Mouse (Mus musculus): ENCODE measurements at regions not wholly inside any gene's neighbourhood (a gene's known extent, or its start where the extent isn't known, plus 50 kb on each side); places are given as distances from the start of the nearest gene placed in this dataset.

- H3K27me3 ChIP-seq (ENCODE audit: low read depth, poor library complexity, severe bottlenecking): no peaks in the 10 kb centered on the region
- DNase-seq (ENCODE audit: low spot score): no peak
- WGBS: 57% methylated on average over 5 of the region's 5 CpGs
- no peaks in the 10 kb centered on the region for H3K36me3 ChIP-seq
- H3K4me3 ChIP-seq: no peak overlapping the region
- H3K27ac ChIP-seq: no peak overlapping the region
- no peaks in the 10 kb centered on the region for H3K9me3 ChIP-seq (replicated peaks)
- H3K4me1 ChIP-seq: peaks cover 50% of the 10 kb centered on the region
These were observed 222.3 kb upstream of the Jarid2 start for GRCm38 (mm10) chr13:44506975-44507374.

GRCm38 (mm10) chr13:44509526-44510159, 219.6 kb upstream of the Jarid2 start:
- DNase-seq (ENCODE audit: low spot score): peak; percentile 47
- Histone ChIP-seq H3K27ac (peak overlapping the region; percentile 61; the same call in 1 of the 2 replicates), H3K4me1 (peaks cover 34% of the 10 kb centered on the region), H3K27me3 (ENCODE audit: low read depth, poor library complexity, severe bottlenecking) (no peaks in the 10 kb centered on the region), H3K4me3 (no peak overlapping the region), H3K9me3 (replicated peaks) (no peaks in the 10 kb centered on the region), H3K36me3 (no peaks in the 10 kb centered on the region)
- WGBS: 11% methylated on average over 11 of the region's 11 CpGs

GRCm38 (mm10) chr13:44513378-44514285, 215.6 kb upstream of the Jarid2 start:
- H3K27me3 ChIP-seq (ENCODE audit: low read depth, poor library complexity, severe bottlenecking): no peaks in the 10 kb centered on the region
- WGBS: 70% methylated on average over 13 of the region's 13 CpGs
- no peaks in the 10 kb centered on the region for H3K9me3 ChIP-seq (replicated peaks)
- DNase-seq (ENCODE audit: low spot score): no peak
- H3K4me3 ChIP-seq: no peak overlapping the region
- H3K36me3 ChIP-seq: no peaks in the 10 kb centered on the region
- peaks cover 28% of the 10 kb centered on the region for H3K4me1 ChIP-seq
- no peak overlapping the region for H3K27ac ChIP-seq

GRCm38 (mm10) chr13:44514636-44515158, 214.6 kb upstream of the Jarid2 start:
- Histone ChIP-seq H3K4me3 (no peak overlapping the region), H3K27ac (no peak overlapping the region), H3K9me3 (replicated peaks) (no peaks in the 10 kb centered on the region), H3K4me1 (peaks cover 24% of the 10 kb centered on the region), H3K27me3 (ENCODE audit: low read depth, poor library complexity, severe bottlenecking) (no peaks in the 10 kb centered on the region), H3K36me3 (no peaks in the 10 kb centered on the region)
- WGBS: 83% methylated on average over 5 of the region's 5 CpGs
- no peak for DNase-seq (ENCODE audit: low spot score)

GRCm38 (mm10) chr13:44516863-44517262, 212.4 kb upstream of the Jarid2 start:
- no peaks in the 10 kb centered on the region for H3K27me3 ChIP-seq (ENCODE audit: low read depth, poor library complexity, severe bottlenecking)
- no peaks in the 10 kb centered on the region for H3K9me3 ChIP-seq (replicated peaks)
- peaks cover 17% of the 10 kb centered on the region for H3K4me1 ChIP-seq
- H3K36me3 ChIP-seq: no peaks in the 10 kb centered on the region
- H3K27ac ChIP-seq: no peak overlapping the region
- H3K4me3 ChIP-seq: no peak overlapping the region
- 53% methylated on average over 4 of the region's 4 CpGs for WGBS
- DNase-seq (ENCODE audit: low spot score): no peak

- Histone ChIP-seq H3K36me3 (no peaks in the 10 kb centered on the region), H3K27me3 (ENCODE audit: low read depth, poor library complexity, severe bottlenecking) (no peaks in the 10 kb centered on the region), H3K27ac (no peak overlapping the region), H3K9me3 (replicated peaks) (no peaks in the 10 kb centered on the region), H3K4me3 (no peak overlapping the region), H3K4me1 (peaks cover 17% of the 10 kb centered on the region)
- no peak for DNase-seq (ENCODE audit: low spot score)
- 92% methylated on average over 9 of the region's 9 CpGs for whole genome bisulfite sequencing
These were observed 212.0 kb upstream of the Jarid2 start for GRCm38 (mm10) chr13:44517312-44517711.

- no peak for DNase-seq (ENCODE audit: low spot score)
- H3K4me1 ChIP-seq: peaks cover 17% of the 10 kb centered on the region
- no peaks in the 10 kb centered on the region for H3K27me3 ChIP-seq (ENCODE audit: low read depth, poor library complexity, severe bottlenecking)
- no peak overlapping the region for H3K4me3 ChIP-seq
- 98% methylated on average over 4 of the region's 4 CpGs for WGBS
- H3K36me3 ChIP-seq: no peaks in the 10 kb centered on the region
- no peak overlapping the region for H3K27ac ChIP-seq
- no peaks in the 10 kb centered on the region for H3K9me3 ChIP-seq (replicated peaks)
These were observed 211.1 kb upstream of the Jarid2 start for GRCm38 (mm10) chr13:44518215-44518614.

- H3K27me3 ChIP-seq (ENCODE audit: low read depth, poor library complexity, severe bottlenecking): no peaks in the 10 kb centered on the region
- 67% methylated on average over 4 of the region's 4 CpGs for WGBS
- no peaks in the 10 kb centered on the region for H3K9me3 ChIP-seq (replicated peaks)
- no peak overlapping the region for H3K4me3 ChIP-seq
- no peaks in the 10 kb centered on the region for H3K4me1 ChIP-seq
- no peaks in the 10 kb centered on the region for H3K36me3 ChIP-seq
- DNase-seq (ENCODE audit: low spot score): no peak
- H3K27ac ChIP-seq: no peak overlapping the region
These were observed 205.8 kb upstream of the Jarid2 start for GRCm38 (mm10) chr13:44523516-44523915.

- DNase-seq (ENCODE audit: low spot score): no peak
- Histone ChIP-seq H3K9me3 (replicated peaks) (no peaks in the 10 kb centered on the region), H3K4me3 (no peak overlapping the region), H3K36me3 (no peaks in the 10 kb centered on the region), H3K4me1 (peaks cover 9% of the 10 kb centered on the region), H3K27me3 (ENCODE audit: low read depth, poor library complexity, severe bottlenecking) (no peaks in the 10 kb centered on the region), H3K27ac (peak overlapping the region; percentile 12; the same call in 1 of the 2 replicates)
- 80% methylated on average over 9 of the region's 9 CpGs for WGBS
These were observed 198.3 kb upstream of the Jarid2 start for GRCm38 (mm10) chr13:44530867-44531564.

- 62% methylated on average over 11 of the region's 11 CpGs for WGBS
- Histone ChIP-seq H3K27ac (no peak overlapping the region), H3K4me1 (peaks cover 9% of the 10 kb centered on the region), H3K36me3 (no peaks in the 10 kb centered on the region), H3K27me3 (ENCODE audit: low read depth, poor library complexity, severe bottlenecking) (no peaks in the 10 kb centered on the region), H3K4me3 (no peak overlapping the region), H3K9me3 (replicated peaks) (no peaks in the 10 kb centered on the region)
- no peak for DNase-seq (ENCODE audit: low spot score)
These were observed 196.6 kb upstream of the Jarid2 start for GRCm38 (mm10) chr13:44532631-44533180.

GRCm38 (mm10) chr13:44534575-44535080, 194.6 kb upstream of the Jarid2 start:
- WGBS: 91% methylated on average over 6 of the region's 6 CpGs
- DNase-seq (ENCODE audit: low spot score): no peak
- no peaks in the 10 kb centered on the region for H3K36me3 ChIP-seq
- no peaks in the 10 kb centered on the region for H3K27me3 ChIP-seq (ENCODE audit: low read depth, poor library complexity, severe bottlenecking)
- no peaks in the 10 kb centered on the region for H3K9me3 ChIP-seq (replicated peaks)
- H3K27ac ChIP-seq: no peak overlapping the region
- H3K4me1 ChIP-seq: peaks cover 9% of the 10 kb centered on the region
- no peak overlapping the region for H3K4me3 ChIP-seq

GRCm38 (mm10) chr13:44535441-44535840, 193.8 kb upstream of the Jarid2 start:
- Histone ChIP-seq H3K4me3 (no peak overlapping the region), H3K27me3 (ENCODE audit: low read depth, poor library complexity, severe bottlenecking) (no peaks in the 10 kb centered on the region), H3K4me1 (peaks cover 9% of the 10 kb centered on the region), H3K36me3 (no peaks in the 10 kb centered on the region), H3K9me3 (replicated peaks) (no peaks in the 10 kb centered on the region), H3K27ac (peak overlapping the region; percentile 50; the same call in 1 of the 2 replicates)
- 71% methylated on average over 18 of the region's 18 CpGs for WGBS
- DNase-seq (ENCODE audit: low spot score): peak; percentile 38
